Mouse (Mus musculus) heart, postnatal 0 days (tissue): ENCODE measurements around the gene Cfap54. TPM values are rescaled to one million over a fixed set of nuclear protein-coding genes. Genes with fewer than 3 reads are reported as not detected.
A peak's percentile ranks its signal among the peaks of the same experiment; 100 is the strongest.

Experiments used
- ATAC-seq: fragments of 200-750 bp; cut with Nextera tagmentation; 2 replicates; pipeline ENCODE4 v1.8.0; 2017; ENCODE audit warnings: low read depth, moderate number of reproducible peaks, moderate library complexity; ENCODE audit not compliant: insufficient read depth
- DNase-seq: peaks from one replicate; pipeline ENCODE4 v3.0.0-alpha.2; 2016; ENCODE audit warnings: low spot score
- H3K27ac ChIP-seq: fragments of 300-500 bp; sonication (generic); 2 replicates; pipeline ENCODE4 v1.5.1; 2014; ENCODE audit warnings: low read depth, mild to moderate bottlenecking
- H3K27me3 ChIP-seq: fragments of 300-500 bp; sonication (generic); 2 replicates; pipeline ENCODE4 v1.6.1; 2014; ENCODE audit warnings: low read length, mixed read lengths; ENCODE audit not compliant: control insufficient read depth, insufficient read depth
- H3K36me3 ChIP-seq: fragments of 300-500 bp; sonication (generic); replicated peaks from 2 replicates; pipeline ENCODE4 v1.6.1; 2014; ENCODE audit warnings: low read length, mixed read lengths; ENCODE audit not compliant: control insufficient read depth, insufficient read depth
- H3K4me1 ChIP-seq: fragments of 300-500 bp; sonication (generic); 2 replicates; pipeline ENCODE4 v1.6.1; 2014; ENCODE audit warnings: antibody characterized with exemption; ENCODE audit not compliant: control insufficient read depth, insufficient read depth
- H3K4me2 ChIP-seq: fragments of 300-500 bp; sonication (generic); 2 replicates; pipeline ENCODE4 v1.6.1; 2014; ENCODE audit warnings: low read depth, mild to moderate bottlenecking, low read length, moderate library complexity
- H3K4me3 ChIP-seq: fragments of 300-500 bp; sonication (generic); 2 replicates; pipeline ENCODE4 v1.5.1; 2014; ENCODE audit warnings: low read depth, low read length
- H3K9ac ChIP-seq: fragments of 300-500 bp; sonication (generic); replicated peaks from 2 replicates; pipeline ENCODE4 v1.6.1; 2014; ENCODE audit warnings: low read depth, low read length, mixed read lengths
- H3K9me3 ChIP-seq: fragments of 300-500 bp; sonication (generic); replicated peaks from 2 replicates; pipeline ENCODE4 v1.6.1; 2016; ENCODE audit warnings: low read length; ENCODE audit not compliant: control insufficient read depth
- CTCF ChIP-seq: IDR thresholded peaks from 2 replicates; pipeline ENCODE4 v1.5.1; 2016; ENCODE audit warnings: antibody characterized with exemption, control low read depth, low read depth
- EP300 ChIP-seq: IDR thresholded peaks from 2 replicates; pipeline ENCODE4 v1.6.1; 2016; ENCODE audit warnings: antibody characterized with exemption, low read depth
- WGBS: fragments of 180-500 bp; shearing (Covaris S2); extraction: QIAGEN DNeasy Blood & Tissue Kit; methylation state at CpG from one replicate; pipeline ENCODE4 v1.1.7; 2014; 5-methylcytosine and 5-hydroxymethylcytosine counted together
- polyA plus RNA-seq: library from polyadenylated mRNA; unstranded; fragments of >200 nt; fragmentation: Nextera tagmentation; extraction: Ambion mirVana; gene quantifications from 2 replicates; pipeline ENCODE4 v1.2.1, GENCODE M21; 2015
- total RNA-seq: library from RNA; depleted of rRNA; stranded (reverse); fragments of >200 nt; gene quantifications from 2 replicates; pipeline ENCODE4 v1.2.3, GENCODE M21; 2014; ENCODE audit warnings: low replicate concordance

The Cfap54 gene
- total and polyA plus RNA-seq, 2 experiments from 2014 or later = 0.22 TPM; not detected in 1

DNA sequence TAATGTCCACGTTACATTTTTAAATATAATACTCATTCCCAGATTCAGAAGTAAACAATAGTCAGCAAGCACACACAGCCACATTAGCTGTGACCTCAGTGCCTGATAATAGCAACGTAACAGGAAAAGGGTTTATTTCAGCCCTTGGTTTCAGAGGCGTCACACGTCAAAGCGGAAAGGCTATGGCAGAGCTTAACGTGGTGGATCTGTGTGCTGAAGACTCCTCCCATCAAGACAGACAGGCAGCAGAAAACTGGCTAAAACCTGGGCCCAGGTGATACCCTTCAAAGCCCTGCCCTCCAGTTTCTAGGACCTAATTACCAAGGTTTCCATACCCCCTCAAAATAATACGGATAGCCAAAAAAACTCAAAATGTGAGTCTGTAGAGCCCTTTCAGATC lies 16.0 kb upstream of the Cfap54 start:
- H3K9ac ChIP-seq = no peak overlapping the region
- H3K4me3 ChIP-seq = no peak overlapping the region
- no peak overlapping the region for H3K27ac ChIP-seq
- no peak for TF ChIP-seq EP300
- TF ChIP-seq CTCF = no peak
- H3K4me2 ChIP-seq = no peak overlapping the region
- 89% methylated on average over 7 of the region's 7 CpGs for WGBS
- no peaks in the 10 kb centered on the region for H3K36me3 ChIP-seq
- H3K4me1 ChIP-seq = no peaks in the 10 kb centered on the region
- no peak for DNase-seq
- no peaks in the 10 kb centered on the region for H3K9me3 ChIP-seq
- no peak for ATAC-seq
- no peaks in the 10 kb centered on the region for H3K27me3 ChIP-seq

DNA sequence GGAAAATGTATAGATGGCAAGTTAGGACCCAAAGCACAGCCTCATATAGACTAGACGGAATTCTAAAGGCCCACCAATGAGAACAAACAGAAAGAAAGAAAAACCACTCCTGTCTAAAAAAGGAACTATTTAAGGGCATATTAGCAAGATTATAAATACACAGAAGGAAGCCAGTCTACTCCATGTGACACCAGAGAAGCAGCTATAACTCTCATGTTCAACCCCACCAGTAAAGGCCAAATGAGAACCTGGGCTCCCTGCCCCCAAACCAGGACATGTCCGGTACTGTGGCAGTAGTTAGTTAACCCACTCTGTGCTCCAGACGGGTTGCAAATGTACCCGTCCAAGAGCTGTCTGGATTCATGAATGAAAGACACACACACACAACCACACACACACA lies 14.4 kb upstream of the Cfap54 start:
- WGBS = 81% methylated on average over 4 of the region's 4 CpGs
- H3K9ac ChIP-seq = no peak overlapping the region
- H3K27me3 ChIP-seq = no peaks in the 10 kb centered on the region
- no peaks in the 10 kb centered on the region for H3K4me1 ChIP-seq
- no peak overlapping the region for H3K4me3 ChIP-seq
- no peaks in the 10 kb centered on the region for H3K36me3 ChIP-seq
- no peaks in the 10 kb centered on the region for H3K9me3 ChIP-seq
- TF ChIP-seq EP300 (no peak), CTCF (no peak)
- H3K4me2 ChIP-seq = no peak overlapping the region
- ATAC-seq (no peak), DNase-seq (no peak)
- no peak overlapping the region for H3K27ac ChIP-seq

DNA sequence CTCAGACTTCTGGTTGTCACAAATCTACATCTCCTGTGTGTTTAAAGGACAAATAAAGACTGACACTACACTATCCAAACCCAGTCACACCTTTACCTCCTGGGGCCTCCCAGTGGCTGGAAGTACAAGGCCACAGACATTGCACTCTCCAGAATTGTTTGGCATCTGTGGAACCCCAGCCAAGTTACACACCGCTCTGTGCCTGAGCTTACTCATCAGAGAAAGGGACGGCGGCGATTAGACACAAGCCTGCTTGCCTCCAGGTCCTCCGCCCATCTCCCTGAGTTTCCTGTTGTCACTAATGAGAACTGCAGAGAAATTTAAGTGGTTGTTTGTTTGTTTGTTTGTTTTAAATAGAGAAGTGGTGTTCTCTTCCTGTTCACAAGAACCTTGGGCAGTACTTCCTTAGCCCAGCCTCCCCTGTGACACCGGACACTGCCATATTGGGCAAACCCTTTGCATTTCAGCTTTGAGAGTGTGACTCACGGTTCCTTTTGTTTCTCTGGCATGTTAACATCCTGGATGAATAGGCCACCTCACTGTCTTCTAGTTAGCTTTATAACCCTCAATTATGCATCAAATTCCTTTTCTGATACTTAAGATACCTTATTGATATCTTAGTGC lies 13.7 kb upstream of the Cfap54 start:
- H3K27me3 ChIP-seq = no peaks in the 10 kb centered on the region
- H3K36me3 ChIP-seq = no peaks in the 10 kb centered on the region
- no peaks in the 10 kb centered on the region for H3K9me3 ChIP-seq
- no peaks in the 10 kb centered on the region for H3K4me1 ChIP-seq
- WGBS = 63% methylated on average over 7 of the region's 7 CpGs
- no peak overlapping the region for H3K4me2 ChIP-seq
- peak overlapping the region; percentile 52 for H3K27ac ChIP-seq
- peak; percentile 34 for DNase-seq
- ATAC-seq = no peak
- no peak overlapping the region for H3K4me3 ChIP-seq
- H3K9ac ChIP-seq = no peak overlapping the region
- no peak for TF ChIP-seq CTCF
- no peak for TF ChIP-seq EP300

DNA sequence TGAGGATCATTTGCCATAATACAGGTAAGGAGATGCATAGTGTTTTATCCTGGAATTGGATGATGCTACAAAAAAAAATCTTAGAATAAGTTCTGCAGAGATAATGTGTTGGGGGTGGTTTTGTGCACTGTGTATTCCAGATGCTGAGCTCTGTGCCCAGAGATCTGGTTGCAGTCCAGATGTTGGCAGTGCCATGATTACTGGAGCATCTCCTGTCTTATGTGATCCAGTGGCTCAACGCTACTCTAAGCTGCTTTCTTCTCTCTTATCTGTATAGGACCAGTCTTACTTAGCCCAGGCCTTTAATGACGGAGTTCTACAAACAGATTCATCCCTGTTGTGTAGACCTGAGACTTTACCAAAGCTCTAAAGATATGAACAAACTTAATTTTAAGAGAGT lies 10.5 kb upstream of the Cfap54 start:
- H3K4me3 ChIP-seq = no peak overlapping the region
- no peaks in the 10 kb centered on the region for H3K27me3 ChIP-seq
- TF ChIP-seq EP300 = no peak
- no peak for TF ChIP-seq CTCF
- H3K4me1 ChIP-seq = no peaks in the 10 kb centered on the region
- WGBS = 87% methylated on average over 2 of the region's 2 CpGs
- no peak overlapping the region for H3K9ac ChIP-seq
- H3K4me2 ChIP-seq = no peak overlapping the region
- no peak overlapping the region for H3K27ac ChIP-seq
- DNase-seq = no peak
- no peaks in the 10 kb centered on the region for H3K36me3 ChIP-seq
- H3K9me3 ChIP-seq = no peaks in the 10 kb centered on the region
- no peak for ATAC-seq

DNA sequence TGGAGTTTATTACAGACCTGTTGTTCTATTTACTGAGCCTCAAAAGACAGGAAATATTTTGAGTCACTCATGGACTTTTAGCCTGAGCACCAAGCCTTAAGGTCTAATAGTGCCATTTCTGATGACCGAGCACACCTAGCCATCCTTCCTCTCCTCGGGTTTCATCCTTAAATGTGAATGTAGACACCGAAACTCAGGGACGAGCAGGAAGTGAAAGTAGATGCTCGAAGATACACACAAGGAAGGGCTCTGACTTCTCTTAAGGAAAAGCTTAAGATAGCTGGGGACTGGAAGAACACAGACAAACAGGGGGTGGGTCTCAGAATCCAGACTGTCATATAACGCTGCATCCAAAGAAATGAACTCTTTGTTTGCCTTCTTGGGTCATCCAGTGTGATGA lies 8.8 kb upstream of the Cfap54 start:
- Histone ChIP-seq H3K4me3 (no peak overlapping the region), H3K4me1 (no peaks in the 10 kb centered on the region), H3K4me2 (no peak overlapping the region), H3K9ac (no peak overlapping the region), H3K36me3 (no peaks in the 10 kb centered on the region), H3K27ac (no peak overlapping the region), H3K9me3 (no peaks in the 10 kb centered on the region), H3K27me3 (no peaks in the 10 kb centered on the region)
- TF ChIP-seq EP300 (no peak), CTCF (no peak)
- ATAC-seq (no peak), DNase-seq (no peak)
- WGBS = 64% methylated on average over 6 of the region's 6 CpGs

DNA sequence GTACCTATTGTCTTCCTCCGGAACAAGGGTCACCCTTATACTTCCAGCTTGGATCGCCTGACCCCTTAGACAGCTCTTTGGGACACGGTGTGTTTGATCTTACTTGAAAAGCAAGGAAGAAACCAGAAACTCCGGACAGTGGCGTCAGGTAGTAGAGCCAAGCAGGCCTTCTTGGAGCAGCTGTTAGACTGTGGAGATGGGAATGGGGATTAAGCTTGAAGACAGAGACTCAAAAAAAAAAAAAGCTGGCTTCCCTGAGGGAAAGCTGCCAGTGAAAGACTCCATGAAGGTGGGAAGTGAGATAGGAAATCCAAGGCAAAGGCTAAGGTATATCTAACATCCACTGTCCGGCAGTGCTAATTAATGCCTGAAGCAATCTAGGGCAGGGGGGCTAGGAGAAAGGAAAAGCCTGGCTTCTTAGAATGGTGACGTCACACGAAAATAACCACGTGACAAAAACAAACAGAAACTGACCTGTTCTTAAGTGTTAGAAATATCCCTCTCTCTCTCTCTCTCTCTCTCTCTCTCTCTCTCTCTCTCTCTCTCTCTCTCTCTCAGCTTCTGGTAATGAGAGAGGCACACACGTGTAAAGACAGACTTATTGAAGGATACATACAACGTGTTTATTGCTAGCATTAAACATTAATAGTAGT lies 7.1 kb upstream of the Cfap54 start:
- Histone ChIP-seq H3K9me3 (no peaks in the 10 kb centered on the region), H3K27ac (no peak overlapping the region), H3K36me3 (no peaks in the 10 kb centered on the region), H3K4me1 (no peaks in the 10 kb centered on the region), H3K4me2 (no peak overlapping the region; the same call in 1 of the 2 replicates), H3K9ac (no peak overlapping the region), H3K4me3 (no peak overlapping the region), H3K27me3 (no peaks in the 10 kb centered on the region)
- ATAC-seq (no peak), DNase-seq (no peak)
- TF ChIP-seq EP300 (no peak), CTCF (no peak)
- WGBS = 60% methylated on average over 11 of the region's 11 CpGs
